Mouse (Mus musculus): Measurements from ENCODE around the gene Traf1.

The Traf1 gene

DNA sequence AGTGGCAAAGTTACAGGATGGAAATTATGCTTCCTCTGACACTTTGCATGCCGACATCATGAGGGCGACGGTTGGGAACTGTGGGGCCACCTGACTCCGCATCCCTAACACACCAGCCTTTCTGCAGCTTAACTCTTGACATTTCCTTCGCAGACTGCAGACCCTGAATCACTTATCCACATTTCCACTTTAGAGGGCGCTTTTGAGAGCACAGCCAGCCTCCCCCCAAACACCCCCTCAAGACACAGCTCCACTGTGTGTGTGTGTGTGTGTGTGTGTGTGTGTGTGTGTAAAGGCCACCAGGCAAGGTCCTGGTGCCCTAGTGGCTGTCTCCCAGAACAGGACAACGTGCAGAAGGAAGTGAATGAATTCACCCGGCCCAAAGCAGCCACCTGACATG lies 4.2 kb upstream of the Traf1 start:
- DNase-seq: no peak

DNA sequence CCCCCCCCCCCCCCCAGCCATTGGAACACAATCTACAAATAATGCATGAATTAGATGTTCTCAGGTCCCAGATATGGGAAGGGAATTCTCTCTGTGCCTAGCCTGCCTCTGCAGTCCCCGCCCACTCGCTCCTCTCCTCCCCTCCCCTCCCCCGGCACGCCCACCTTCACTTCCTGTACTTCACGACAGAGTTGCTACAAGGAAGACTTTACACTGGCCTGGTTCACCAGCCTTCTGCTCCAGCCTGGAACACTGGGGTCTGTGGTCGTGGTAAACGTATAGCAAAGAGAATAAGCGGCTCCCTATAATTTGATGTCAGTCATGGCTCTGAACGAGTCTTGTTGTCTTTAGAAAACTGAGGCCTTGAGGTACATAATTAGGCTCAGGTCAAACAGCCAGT lies 3.7 kb upstream of the Traf1 start:
- DNase-seq: no peak

DNA sequence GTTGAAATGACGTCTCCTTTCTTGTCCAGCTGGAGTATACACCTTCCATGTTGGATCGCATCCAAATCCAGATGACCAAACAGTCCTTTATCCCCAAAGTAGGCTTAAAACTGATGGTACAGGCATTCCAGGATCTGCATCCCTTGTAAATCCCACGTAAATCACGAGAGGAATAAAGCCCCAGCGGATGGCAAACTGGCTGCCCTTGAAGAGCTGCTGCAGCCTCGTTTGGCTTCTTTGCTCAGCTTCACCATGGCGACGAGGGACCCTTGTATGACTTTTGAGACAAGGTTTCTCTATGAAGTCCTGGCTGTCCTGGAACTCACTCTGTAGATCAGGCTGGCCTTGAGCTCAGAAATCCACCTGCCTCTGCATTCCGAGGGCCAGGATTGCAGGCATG lies 3.1 kb upstream of the Traf1 start:
- no peak for DNase-seq

DNA sequence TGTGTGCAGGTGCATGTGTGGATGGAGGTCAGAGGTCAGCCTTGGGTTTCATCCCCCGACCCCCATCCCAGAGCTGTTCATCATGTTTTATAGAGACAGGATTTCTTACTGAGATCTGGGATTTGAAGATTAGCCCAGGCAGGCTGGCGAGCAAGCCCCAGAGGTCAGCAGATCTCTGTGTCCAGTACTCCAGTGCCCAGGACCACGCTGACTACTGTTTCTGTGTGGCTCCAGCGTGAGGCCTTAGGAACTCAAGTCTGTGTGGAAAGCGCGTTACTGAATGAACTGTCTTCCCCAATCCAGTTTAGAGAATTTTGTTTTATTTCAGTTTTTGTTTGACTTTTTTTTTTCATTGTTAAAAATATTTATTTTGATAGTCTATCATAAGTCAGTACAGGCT lies 2.7 kb upstream of the Traf1 start:
- no peak for DNase-seq

DNA sequence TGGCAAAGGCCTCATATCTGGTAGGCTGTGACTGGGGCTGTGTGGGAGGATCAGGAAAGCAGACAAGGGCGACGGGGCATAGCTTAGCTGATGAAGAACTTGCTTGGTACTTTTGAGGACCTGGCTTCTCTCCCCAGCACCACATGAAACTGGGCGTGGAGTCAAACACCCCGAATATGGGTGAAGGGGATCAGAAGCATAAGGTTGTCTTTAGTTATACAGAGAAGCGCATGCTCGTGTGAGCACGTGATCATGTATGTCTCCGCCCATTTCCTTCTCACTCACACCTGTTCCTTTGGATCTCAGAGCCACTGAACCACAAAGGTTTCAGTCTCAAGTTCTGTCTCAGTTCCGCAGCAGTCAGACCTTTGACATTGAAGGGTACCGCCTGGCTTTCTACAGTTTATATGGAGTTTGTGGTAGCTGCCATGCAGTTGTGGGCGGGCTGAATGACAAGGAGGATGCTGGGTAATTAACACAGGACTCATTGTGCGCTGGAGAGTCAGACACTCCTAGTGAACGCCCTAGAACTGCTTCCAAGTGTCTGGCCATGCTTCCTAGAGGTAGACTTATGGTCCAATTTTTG lies 1.9 kb upstream of the Traf1 start:
- no peak for DNase-seq

DNA sequence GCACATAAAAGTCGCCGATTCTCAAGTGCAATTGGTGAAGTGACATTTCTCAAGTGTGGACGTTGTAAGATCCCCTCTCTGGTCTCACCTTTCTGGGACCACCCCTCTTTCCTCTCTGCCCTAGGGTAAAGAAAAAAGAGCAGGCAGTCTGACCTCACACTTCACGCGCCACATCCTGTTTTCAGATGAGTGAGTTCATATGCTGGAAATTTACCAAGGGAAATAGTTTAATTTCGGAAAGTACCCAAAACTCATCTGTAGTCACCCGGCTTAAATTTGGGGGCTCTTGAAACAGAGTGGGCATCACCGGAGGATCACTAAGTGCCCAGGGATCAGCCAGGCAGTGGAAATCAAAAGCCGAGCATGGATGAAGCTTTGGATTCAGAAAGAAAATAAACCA lies 1.3 kb upstream of the Traf1 start:
- DNase-seq: no peak

DNA sequence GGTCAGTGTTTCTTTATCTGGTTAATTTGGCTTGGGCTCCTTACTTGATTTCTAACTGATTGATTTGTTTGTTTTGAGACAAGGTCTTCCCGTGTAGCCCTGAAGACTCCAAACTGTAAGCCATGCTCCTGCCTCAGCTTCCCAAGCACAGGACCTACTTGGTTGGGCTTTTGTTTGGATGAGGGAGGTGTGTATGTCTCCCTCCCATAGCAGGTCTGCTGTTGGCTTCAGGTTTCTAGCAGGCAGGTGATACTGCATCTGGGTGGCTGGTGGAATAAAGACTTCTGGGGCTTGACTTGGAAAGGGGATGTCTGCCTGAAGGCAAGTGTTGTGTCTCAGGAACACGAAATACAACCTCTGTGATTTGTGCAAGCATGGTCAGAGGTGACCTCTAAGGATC lies 639 bp upstream of the Traf1 start:
- no peak for DNase-seq

DNA sequence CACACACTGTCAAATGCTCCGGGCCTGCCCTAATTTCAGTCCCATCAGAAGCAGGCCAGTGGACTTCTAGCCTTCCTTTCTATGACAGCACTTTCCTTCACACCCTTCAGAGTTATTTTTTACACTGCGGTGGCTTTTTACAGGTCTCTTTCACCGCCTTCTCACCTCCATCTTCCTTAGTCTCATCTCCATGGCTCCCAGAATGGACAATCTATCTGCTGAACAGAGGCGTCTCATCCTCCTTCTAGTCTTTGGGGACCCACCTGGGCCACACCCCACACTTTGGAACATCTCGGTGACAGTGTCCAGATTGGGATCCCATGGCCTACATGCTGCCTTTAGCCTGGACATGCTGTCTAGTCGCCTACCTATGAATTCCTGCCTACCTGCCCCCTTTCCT lies 606 bp downstream of the Traf1 start:
- no peak for DNase-seq

DNA sequence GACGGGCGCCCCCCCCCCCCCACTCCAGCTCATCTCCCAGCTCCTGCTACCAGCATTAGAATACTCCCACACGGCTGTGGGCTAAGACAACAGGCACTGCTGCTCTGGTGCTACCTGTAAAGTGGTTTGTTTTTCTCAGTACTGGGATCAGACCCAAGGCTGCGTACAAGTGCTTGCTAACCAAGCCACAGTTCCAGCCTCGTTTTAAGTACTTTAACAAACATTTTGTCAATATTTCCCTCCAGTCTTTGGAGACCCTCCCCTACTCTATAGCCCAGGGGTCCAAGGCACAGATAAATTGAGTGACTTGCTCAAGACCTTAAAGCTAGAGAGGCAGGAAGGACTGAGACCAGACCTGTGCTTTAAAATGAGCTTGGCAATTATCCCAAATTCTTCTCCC lies 1.1 kb downstream of the Traf1 start:
- DNase-seq: no peak

DNA sequence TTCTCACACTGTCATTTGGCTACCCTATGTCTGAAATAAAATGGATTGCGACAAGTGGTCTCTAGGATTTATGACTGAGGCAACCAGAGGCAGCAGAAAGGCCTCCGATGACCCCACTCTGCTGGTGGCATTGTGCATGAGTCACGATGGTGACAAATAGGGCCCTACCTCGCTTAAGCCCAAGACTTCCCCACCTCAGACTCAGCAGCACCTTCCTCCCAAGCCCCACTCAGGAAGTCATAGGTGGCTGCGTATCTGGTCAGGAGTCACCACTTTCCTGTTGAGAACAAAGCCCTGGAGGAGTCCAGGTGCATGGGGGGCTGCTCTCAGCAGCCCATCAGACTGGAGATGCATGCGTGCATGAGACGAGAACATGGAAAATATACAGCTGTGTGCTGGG lies 3.0 kb downstream of the Traf1 start:
- DNase-seq: no peak

DNA sequence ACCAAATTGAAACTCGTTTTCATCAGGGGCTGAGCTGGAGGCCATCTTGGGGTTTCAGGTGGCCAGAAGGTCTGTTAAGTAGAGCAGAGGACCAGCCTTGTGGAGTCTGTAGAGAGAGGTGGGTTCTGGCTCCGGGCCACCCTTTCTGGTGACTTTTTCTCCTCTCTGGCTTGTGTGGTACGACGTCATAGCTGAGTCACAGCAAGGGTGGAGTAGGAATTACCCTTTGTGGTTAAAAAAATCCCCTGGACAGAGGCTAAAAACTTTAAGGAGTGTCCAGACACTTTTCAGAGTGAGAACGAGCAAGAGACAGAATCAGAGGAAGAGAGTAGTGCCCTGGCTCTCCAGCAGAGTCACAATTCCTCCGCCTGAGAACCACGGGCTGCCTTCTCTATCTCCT lies 3.5 kb downstream of the Traf1 start:
- no peak for DNase-seq

DNA sequence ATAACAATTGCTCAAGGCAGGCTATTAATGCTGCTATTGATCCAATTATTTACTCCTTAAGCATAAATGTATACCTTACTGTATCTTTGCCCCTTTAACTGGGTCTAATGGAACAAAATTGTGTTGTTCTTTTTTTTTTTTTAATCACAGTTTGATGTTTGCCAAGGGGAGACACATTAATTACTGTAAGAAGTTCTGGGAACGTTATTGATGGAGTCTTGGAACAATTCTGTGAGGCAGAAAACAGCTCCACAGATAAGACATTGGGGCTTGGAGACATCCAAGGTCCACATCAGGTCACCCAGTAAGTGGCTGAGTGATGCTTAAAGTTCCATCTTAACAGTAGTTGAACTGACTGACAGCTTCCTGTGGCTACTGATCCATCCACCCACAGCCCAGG lies 4.2 kb downstream of the Traf1 start:
- DNase-seq: no peak

DNA sequence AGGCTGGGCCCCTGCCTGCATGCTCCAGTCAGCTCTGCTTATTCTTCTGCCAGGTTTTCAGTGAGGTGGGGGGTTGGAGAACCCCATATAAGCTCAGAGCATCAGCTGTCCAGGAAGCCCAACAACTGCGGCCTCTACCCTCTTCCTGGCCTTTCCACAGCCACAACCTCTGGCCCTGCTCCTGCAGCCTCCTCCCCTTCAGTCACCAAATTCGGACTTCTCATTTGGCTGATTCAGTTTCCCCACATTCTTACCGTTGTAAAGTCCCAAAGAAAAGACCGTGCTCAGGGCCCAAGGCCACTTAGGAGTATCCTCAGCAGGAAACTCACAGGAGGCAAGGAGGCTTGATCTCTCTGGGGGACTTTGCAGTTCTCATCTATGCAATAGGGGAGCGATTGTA lies 4.6 kb downstream of the Traf1 start:
- DNase-seq: no peak

DNA sequence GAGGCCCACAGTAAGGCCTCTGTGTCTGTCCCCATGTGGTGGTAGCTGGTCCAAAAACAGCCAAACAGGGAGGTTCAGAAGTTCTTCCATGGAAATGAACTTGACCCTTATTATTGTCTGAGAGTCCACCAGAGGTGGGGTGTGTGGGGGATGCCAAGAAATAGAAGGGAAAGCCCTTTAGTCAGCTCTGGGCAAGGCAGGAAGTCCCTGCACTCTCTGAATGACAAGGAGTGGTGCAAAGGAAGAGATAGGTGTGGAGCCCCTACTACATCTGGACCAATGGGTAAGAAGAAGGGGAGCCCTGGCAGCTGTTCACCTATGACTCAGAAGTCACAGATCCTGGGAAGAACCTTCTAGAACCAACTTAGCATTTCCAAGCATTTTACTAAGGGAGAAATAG lies 7.2 kb downstream of the Traf1 start:
- DNase-seq: no peak

DNA sequence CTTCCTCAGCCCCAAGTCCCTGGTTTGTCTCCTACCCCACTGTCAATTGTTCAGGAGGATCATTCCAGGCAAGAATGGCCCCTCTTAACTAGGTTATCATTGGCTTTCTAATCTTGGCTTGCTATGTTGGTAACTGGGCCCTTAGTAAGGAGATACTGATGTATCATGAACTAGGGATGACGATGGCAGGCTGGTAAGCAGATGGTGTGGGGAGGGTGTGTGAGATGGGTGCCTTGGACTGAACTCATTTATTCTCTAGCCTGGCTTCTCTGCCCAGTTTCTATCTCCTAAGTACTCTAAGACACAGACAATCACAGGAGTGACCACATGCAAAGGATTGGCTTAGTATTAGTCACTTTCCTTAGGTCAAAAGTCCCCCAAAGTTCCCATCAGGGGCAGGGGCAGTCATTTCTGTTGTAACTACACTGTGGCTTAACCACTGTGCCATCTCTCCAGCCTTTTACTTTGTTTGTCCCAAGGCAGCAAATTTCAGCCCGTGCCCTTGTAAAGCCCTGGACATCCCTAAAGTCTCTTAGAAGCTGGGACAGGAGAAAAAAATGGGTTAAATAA lies 7.9 kb downstream of the Traf1 start:
- DNase-seq: no peak

DNA sequence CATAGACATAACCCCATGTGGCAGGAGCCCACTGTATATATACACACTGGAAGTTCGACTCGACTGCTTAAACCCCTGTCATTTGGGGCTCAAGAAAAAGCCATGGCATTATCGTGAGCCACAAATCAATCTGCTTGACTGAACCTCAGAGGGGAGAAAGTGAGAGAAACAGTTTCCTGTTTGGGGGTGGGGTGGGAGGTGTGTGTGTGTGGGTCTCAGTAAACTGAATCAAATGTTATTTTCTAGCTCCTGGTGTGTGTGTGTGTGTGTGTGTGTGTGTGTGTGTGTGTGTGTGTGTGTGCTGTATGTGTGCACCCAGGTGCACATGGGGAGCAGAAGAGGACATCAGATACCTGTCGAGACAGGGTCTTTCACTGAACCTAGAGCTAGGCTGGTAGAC lies 8.6 kb downstream of the Traf1 start:
- no peak for DNase-seq

DNA sequence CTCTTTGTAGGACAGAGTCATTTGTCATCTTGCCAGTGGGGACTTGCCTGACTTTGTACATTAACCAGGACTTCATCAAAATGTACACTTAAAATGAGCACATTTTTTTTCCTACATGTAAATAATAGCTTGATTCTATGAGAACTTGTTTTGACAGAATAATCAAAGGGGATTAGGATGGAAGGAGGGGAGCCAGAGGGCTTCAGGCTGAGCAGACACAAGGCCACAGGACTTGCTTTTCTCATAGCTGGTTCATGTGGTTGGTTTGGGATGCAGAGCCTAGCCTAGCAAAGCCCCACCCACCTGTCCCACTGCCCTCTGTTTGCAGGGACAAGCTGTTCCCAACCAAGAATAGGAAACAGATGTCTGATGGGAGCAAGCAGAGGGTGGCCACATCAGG lies 10.1 kb downstream of the Traf1 start:
- no peak for DNase-seq

DNA sequence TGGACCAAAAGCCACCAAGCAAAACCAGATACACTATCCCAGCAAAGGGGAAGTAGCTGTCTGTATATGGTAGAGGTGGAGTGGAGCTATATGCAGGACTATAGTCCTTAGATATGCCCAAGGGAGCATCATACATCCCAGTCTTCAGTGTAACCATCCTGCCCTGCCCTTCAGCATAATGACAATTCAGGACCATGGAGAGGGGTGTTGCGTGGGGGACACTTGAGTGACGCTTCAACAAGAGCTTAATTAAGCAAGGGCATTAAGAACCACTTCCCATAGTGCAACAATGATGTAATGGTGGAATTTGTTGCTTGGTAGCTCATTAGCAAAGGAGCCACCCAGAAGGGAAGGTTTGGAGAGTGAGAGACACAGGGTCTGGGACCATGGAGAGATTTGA lies 12.9 kb downstream of the Traf1 start:
- no peak for DNase-seq

DNA sequence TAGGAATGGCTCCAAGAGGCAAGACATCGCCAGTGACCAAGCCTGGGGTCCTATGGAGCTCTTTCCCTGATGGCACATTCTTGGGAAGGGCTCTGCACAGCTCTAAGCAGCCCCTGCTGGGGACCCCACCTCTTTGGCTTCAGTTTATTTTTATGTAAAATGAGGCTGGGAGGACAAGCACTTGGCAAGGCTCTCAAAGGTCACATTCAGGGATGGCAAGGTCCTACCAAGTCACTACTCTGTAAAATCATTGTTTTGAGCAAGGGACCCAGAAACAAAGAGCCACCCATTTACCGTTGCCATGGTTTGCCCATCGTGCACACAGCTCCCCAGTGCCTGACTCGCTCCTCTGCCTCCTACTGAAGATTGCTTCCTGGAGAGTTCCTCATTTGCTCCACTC lies 15.5 kb downstream of the Traf1 start:
- no peak for DNase-seq

DNA sequence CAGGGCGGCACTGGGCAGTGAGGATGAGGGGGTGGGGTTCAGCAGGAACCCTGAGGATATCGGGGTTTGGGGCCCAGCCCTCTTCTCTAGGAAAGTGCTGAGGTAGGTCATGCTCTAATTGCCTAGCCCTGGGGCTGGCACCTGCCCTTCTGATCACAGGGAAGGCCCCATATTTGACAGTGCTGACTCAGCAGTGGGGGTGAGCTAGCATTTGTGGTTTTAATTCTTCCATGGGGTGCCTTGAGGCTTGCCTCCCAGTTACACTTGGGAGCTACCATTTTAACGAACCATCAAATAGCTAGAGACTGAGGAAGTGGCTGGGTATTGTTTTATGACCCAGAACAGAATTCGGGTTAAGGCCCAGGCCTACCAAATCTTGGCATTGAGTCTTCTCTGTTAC lies 16.0 kb downstream of the Traf1 start:
- no peak for DNase-seq

DNA sequence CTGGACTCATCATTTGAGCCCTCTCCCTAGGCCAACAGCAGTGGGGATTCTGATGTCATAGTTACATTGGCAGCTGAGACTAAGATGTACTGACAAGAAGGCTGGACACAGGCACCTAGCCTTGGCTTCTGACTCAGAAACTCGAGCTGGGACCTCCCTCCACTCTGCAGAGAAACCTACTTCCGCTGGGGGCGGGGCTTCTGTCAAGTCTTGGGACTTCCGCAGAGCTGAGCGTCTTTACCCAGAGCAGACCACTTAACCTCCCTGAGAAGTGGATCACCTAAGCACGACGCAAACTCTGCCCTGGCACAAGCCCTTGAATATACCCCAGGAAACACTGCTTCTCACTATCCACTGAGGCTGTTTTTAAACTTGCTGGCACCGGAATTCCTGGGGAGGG lies 16.8 kb downstream of the Traf1 start:
- no peak for DNase-seq

DNA sequence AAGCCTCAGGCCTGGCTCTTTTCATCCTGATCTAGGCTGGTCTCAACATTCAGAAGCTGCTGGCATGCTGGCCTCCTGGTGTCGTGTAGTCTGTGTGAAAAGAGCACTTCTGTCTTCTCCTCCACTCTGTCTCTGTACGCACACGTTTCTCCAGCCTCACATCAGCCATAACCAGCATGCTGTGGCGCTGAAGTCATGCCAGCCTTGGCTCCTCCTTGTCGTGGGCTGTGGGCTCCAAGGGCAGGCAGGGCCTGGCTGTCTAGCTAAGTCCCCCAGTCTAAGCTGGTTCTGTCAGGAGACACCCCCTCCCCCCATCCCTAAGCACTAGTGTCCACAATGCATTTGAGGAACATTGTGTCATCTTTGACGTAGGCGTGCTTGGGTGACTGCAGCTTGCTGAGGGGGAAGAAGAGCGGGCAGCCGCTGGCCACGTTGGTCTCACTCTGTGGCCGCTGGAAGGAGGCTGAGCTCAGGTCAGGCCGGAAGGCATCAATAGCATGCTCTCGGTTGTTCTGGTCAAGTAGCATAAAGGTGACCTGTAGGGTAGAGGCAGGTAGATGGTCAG lies 17.9 kb downstream of the Traf1 start:
- no peak for DNase-seq

DNA sequence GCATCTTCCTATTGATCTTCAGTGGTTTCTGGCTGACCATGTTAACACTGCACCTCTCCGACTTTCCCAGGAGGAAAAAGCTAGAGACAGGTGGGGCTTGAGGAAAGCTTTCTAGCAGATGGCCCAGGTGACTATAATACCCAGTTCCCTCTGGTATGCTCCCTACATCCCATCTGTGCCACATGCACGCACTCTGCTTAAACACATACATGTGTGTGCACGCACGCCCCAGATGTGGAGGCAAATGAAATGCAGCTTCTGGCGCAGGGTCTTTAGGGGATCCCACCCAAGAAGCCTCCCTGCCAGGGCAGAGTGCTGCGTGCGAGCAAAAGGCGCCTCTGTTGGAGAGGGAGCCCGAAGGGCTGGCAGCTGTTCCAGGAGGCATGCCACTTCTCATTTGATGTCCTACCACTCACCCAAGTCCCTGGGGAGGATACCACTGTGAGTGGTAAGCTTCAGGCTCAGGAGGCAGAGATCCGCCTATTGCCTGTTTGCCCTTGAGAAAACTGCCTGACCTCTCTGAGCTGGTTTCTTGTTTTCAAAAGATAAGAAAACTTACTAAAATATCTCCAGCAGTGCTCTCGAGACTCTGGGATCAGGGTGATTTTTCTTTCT lies 20.4 kb downstream of the Traf1 start:
- no peak for DNase-seq

DNA sequence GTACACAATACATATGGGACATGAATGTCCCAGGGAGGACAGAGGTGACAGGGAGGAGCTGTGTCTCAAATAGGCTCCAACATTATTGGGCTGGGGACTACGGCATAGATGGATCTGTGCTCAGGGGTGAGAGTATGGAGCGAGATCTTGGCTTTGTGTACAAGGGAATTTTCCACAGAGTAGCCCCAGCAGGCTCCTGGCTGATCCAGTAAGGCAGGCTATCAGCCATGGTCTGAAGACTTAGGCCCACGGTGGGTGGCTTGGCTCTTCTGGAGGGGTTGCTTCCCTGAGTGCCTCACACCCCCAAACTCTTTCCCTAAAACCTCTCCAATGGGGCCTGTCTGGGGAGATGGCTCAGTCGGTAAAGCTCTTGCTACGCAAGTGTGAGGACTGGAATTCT lies 21.3 kb downstream of the Traf1 start:
- DNase-seq: no peak

All from right cerebral cortex, postnatal 4 days (tissue).